Mouse (Mus musculus) left cerebral cortex, postnatal 4 days (tissue): ENCODE measurements around the gene Dcakd. TPM values are rescaled to one million over a fixed set of nuclear protein-coding genes. Genes with fewer than 3 reads are reported as not detected.
A peak's percentile ranks its signal among the peaks of the same experiment; 100 is the strongest.

Source experiments
- DNase-seq: peaks from one replicate; pipeline ENCODE4 v3.0.0-alpha.2; 2022
- intact Hi-C: fragments of 180-260 bp; cut with DNase I; formaldehyde crosslinking; loops from one replicate; pipeline ENCODE4 v1.15.1; 2025
- total RNA-seq, 2 experiments: library from RNA; stranded (reverse); gene quantifications; 2 replicates each; pipeline ENCODE4 v1.2.3; 2021

Dcakd gene
- total RNA-seq, 2 experiments from 2014 or later, result 116 to 128 TPM

- DNase-seq, result no peak
- intact Hi-C loops, result loop anchor here (10.0 kb wide), 1 partner anchor 145 kb away; the partner anchor contains the start of gene Gfap
Measured at GRCm38 (mm10) chr11:103050153-103050552, 22.0 kb upstream of the Dcakd start.

GRCm38 (mm10) chr11:103049611-103050010 lies 21.5 kb upstream of the Dcakd start:
- no peak for DNase-seq
- intact Hi-C loops, result loop anchor here (10.0 kb wide), 1 partner anchor 145 kb away; the partner anchor contains the start of gene Gfap

- intact Hi-C loops, result no loop called here
- DNase-seq, result no peak
Measured at GRCm38 (mm10) chr11:103046286-103046685, 18.2 kb upstream of the Dcakd start.

- no peak for DNase-seq
- intact Hi-C loops, result no loop called here
Measured at GRCm38 (mm10) chr11:103043982-103044381, 15.8 kb upstream of the Dcakd start.

DNA sequence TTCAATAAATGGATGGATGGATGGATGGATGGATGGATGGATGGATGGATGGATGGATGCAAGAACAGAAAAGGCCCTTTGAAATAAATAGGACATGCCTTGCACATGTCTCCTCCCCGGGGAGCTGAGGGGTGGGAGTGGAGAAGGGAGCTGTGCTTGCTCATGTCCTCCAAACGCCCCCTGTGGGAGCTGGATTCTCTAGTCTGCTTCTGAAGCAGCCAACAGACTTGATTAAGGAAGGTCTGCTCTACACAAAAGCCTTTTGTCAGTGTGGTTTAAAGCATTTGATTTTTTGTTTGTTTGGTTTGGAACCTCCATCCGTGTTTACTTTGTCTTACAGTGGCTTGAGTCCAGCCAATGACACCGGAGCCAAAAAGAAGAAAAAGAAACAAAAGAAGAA lies 14.7 kb upstream of the Dcakd start:
- no peak for DNase-seq
- intact Hi-C loops, result no loop called here

DNA sequence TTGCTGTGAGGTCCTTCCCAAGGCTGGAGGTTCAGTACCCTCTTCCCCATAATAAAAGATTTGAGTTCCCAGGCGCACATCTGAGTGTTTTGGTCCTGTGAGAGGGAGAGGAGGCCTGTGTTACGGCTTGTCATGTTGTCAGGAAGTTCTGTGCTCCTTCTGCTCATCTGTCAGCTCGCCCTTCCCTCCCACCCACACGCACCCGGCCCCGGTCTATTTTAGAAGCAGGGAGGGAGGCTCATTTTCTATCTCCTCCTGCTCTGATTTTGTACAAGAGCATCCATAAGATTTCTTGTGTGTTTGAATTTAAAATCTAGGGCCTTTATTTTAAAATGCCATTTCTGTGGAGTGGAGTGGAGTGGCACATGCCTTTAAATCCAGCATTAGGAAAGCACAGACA lies 9.9 kb upstream of the Dcakd start:
- no peak for DNase-seq
- intact Hi-C loops, result no loop called here

DNA sequence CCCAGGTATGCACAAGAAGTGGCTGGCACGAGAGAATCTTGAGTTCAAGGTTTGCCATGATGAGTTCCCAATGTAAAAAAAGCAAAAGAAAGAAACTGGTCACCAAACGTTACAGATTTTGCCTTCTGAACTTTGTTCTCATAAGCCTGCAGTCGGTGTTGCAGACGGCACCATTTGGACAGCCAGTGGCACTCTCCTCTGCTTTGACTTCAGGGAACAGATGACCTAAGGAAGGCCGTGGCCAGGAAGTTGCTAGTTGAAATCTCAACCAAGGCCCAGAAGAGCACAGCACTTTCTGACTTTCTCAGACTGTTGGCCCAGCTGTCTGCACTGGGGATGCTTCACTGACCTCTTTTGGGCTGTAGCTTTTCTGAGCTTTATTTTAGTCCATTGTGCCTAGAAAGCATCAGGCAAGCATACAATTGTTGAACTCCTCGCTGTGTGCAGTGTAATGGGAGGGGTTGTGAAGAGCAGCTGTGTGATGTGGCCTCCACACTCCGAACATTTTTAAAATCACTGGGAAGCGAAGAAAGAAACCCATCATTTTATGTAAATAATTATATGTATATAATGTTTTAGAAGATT lies 8.8 kb upstream of the Dcakd start:
- intact Hi-C loops, result no loop called here

GRCm38 (mm10) chr11:103035007-103035406 lies 6.9 kb upstream of the Dcakd start:
- DNase-seq, result no peak
- intact Hi-C loops, result no loop called here

More for the DNA sequence above, 8.8 kb upstream of the Dcakd start:
- DNase-seq, result no peak

GRCm38 (mm10) chr11:103033030-103033429 lies 4.9 kb upstream of the Dcakd start:
- DNase-seq, result no peak
- intact Hi-C loops, result no loop called here

DNA sequence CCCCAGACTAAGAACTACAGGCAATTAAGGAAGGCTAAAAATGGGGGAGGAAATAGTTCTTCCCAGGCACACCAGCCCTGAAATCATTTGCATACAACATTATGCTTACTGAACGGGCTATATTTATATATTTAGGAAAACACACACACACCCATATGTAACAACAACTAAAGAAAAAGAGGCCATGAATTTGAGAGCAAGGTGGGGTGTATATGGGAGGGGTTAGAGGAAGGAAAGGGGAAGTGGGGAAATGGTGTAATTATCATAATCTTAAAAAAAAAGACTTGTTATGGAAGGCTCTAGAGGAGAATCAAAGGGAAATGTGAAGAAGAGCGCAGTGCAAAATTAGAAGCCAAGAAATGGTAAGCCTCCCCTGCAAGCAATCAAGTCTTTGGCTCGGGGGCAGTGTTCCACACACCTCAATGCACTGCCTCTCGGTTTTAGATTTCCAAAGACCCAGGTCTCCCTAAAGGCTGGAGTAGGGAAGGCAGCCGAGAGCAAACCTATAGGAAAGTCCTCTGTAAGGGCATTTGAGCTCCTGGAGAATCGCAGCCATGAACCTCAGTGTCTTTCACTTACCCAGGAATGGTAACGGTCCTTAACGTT lies 460 bp downstream of the Dcakd start:
- no peak for DNase-seq
- intact Hi-C loops, result no loop called here

DNA sequence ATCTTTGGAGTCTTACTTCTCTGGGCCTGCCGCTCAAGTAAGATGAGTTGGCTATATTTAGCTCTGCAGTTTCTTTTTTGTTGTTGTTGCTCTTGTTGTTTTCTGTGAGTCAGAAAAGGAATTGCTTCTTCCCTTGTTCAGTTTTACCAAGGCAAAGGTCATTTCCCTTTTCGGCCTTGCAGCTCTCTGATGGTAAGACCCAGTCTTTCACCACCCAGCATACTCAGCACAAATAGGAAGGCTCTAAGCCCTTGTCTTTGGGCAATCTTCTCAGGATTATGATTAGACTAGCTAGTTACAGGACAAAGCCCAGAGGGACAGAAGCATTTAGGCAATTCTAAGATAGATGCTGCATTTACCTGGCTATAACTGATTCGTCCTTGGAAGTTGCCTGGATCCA lies 1.2 kb downstream of the Dcakd start:
- intact Hi-C loops, result no loop called here
- no peak for DNase-seq

DNA sequence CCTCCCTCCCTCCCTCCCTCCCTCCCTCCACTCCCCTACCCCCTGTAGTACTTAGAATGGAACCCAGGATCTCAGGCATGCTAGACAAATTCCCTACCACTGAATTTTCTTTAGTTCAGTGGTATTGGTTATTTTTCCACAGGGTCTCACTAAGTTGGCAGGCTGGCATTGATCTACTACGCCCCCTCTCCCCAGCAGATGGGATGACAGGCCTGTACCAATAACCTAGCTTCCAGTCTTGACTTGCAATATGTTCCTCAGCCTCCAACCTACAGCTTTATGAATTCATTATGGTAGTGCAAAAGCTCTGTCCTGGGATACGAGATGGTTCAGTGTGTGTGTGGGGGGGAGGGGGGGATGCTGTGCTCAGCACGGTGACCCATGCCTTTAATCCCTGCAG lies 4.2 kb downstream of the Dcakd start:
- DNase-seq, result no peak
- intact Hi-C loops, result no loop called here

GRCm38 (mm10) chr11:103020713-103021335 lies 7.3 kb downstream of the Dcakd start:
- intact Hi-C loops, result no loop called here
- no peak for DNase-seq

DNA sequence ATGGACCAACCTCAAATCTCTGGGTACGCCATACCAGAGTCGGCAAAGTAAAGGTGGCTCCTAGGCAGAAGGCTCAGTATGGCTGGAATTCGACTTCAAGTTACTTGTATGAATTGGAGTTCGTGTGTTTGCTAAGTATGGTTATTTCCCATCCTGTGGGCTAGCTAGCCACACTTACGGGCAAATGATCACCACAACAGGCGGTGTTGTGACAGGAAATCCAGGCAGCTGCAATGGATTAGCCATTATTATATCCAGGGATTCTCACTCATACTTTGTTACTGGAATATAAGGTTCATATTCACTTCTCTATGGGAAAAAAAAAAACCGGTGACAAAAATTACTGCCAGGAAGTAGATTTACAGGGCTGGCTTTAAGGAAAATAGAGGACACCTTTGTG lies 8.8 kb downstream of the Dcakd start:
- intact Hi-C loops, result no loop called here

GRCm38 (mm10) chr11:103018860-103019259 lies 9.3 kb downstream of the Dcakd start:
- no peak for DNase-seq
- intact Hi-C loops, result no loop called here

More for the DNA sequence above, 8.8 kb downstream of the Dcakd start:
- DNase-seq, result no peak

GRCm38 (mm10) chr11:103017661-103018060 lies 10.5 kb downstream of the Dcakd start:
- intact Hi-C loops, result no loop called here
- no peak for DNase-seq

DNA sequence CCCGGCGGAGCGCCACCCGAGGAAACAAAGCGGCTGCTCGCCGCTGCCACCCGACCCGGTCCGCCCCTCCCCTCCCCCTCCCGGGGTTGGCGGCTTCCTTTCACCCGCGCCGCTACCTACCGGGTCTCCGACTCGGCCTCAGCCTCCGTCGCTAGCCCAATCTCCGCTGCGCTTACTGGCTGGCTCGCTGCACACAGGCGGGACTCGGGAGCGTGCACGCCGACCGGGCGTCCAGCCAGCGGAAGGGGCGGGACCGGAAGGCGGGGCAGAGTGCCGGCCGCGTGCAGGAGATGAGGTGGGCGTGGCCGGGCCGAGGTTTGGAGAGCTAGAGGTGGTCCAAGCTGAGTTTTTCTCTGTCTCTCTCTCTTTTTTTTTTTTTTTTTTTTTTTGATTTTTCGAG lies 11.2 kb downstream of the Dcakd start:
- intact Hi-C loops, result no loop called here
- peak; percentile 99 for DNase-seq

GRCm38 (mm10) chr11:103015881-103016825 lies 12.0 kb downstream of the Dcakd start:
- DNase-seq, result no peak
- intact Hi-C loops, result no loop called here

DNA sequence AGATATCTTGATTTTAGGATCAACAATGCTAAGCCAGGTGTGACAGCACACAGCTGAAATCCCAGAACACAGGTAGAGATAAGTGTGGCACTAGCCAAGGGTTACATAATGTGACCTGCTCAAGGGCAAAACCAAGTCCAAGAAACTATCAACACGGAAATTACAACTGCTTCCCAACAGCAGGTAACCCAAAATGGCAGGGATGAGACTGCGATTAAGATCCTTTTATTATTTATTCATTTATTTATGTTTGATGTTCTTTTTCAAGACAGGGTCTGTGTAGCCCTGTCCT lies 17.0 kb downstream of the Dcakd start:
- no peak for DNase-seq
- intact Hi-C loops, result no loop called here

DNA sequence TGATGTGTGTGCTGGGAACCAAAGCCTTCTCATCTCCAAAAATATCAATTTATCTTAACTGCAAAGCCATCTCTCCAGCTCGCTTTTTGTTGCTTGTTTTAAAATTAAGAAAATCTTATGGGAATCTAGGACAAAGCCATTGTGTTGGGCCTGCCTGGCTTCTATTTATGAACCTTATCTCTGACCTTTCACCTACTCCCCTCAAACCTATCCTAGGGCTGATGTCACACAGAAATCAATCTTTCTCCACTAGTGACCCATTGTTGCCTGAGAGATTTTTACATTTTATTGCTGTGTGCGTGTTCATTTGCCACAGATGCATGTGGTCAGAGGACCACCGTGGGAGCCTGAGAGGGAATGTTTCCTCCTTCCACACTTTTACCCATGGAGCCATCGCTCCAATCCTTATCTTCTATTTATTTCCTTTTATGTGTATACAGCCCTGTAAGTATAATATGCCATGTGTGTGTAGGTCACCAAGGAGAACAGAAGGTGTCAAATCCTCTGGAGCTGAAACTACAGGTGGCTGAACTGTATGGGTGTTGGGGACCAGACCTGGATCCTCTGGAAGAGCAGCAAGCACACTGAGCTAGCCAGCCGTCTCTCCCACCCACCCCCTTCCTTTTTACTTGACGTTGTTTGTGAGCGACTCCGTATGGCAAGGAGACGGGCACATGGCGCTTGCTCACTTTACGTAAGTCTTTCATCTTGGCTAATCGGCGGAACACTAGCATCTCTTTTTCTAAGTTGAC lies 17.5 kb downstream of the Dcakd start:
- intact Hi-C loops, result no loop called here
- DNase-seq, result no peak

- intact Hi-C loops, result no loop called here
- DNase-seq, result no peak
Measured at GRCm38 (mm10) chr11:103009208-103009607, 18.9 kb downstream of the Dcakd start.
